ENCODE assay signal across 24 mouse cellular contexts in the genomic region with DNA sequence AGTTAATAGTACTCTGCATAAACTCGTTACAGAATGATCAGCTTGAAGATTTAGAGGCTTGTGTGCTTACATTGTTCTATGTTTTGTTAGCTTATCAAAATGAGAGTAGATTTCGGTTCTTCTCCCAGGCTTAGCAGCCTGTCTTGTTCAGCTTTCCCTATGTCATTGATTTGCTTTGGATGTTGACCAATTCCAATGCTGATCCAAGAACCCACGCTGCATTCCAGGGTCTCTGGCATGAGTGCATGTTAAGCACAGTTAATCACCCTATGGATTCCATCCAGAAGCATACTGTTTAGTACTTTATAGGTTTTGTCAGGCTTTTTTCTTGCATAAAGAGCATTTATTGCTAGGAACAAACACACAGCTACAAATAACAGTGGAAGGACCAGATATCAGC.
A peak's percentile ranks its signal among the peaks of the same experiment; 100 is the strongest.
DNase-seq lines count a peak whose midpoint lies in the region; ATAC-seq and TF ChIP-seq lines count a peak whose summit lies in the region.
"Had no signal": no experiment of that assay in that cellular context is flagged by ENCODE, and none has a peak within 500 bp of the region (broad histone marks: within the 10 kb centered on the region; RNA-seq: fewer than 3 reads in every experiment).

No protein-coding gene starts in this region.

- H3K9me3 ChIP-seq in forebrain, embryonic 13.5 days (replicated peaks): no peaks in the 10 kb centered on the region
- peaks cover 8% of the 10 kb centered on the region; the same call in 1 of the 2 replicates for H3K9me3 ChIP-seq in forebrain, embryonic 10.5 days
- H3K9me3 ChIP-seq in hindbrain, embryonic 16.5 days (ENCODE audit: control insufficient read depth, low read length): no peaks in the 10 kb centered on the region
- H3K9me3 ChIP-seq in hindbrain, embryonic 13.5 days: no peaks in the 10 kb centered on the region
- H3K9me3 ChIP-seq in midbrain, postnatal 0 days (ENCODE audit: low read length): no peaks in the 10 kb centered on the region
- no peaks in the 10 kb centered on the region for H3K9me3 ChIP-seq in midbrain, embryonic 11.5 days (ENCODE audit: control insufficient read depth, low read length)
- H3K9me3 ChIP-seq: embryonic facial prominence, embryonic 15.5 days; hindbrain, embryonic 12.5 days; intestine, embryonic 15.5 days had no signal

- TF ChIP-seq CTCF in midbrain, postnatal 0 days (IDR thresholded peaks at IDR 0.05): no peak

- H3K9ac ChIP-seq in forebrain, embryonic 13.5 days: no peak overlapping the region
- H3K9ac ChIP-seq in hindbrain, embryonic 16.5 days (ENCODE audit: low read depth, low read length): no peak overlapping the region
- H3K9ac ChIP-seq in hindbrain, embryonic 13.5 days: no peak overlapping the region
- no peak overlapping the region for H3K9ac ChIP-seq in midbrain, postnatal 0 days (replicated peaks; ENCODE audit: low read length, poor library complexity, severe bottlenecking)
- no peak overlapping the region for H3K9ac ChIP-seq in midbrain, embryonic 11.5 days (ENCODE audit: low read length)
- H3K9ac ChIP-seq: embryonic facial prominence, embryonic 15.5 days; forebrain, embryonic 12.5 days; hindbrain, embryonic 12.5 days; intestine, embryonic 15.5 days had no signal

- no peak for DNase-seq in forebrain, embryonic 10.5 days (ENCODE audit: extremely low spot score, low spot score)
- peak; percentile 46 for DNase-seq in midbrain, postnatal 0 days (ENCODE audit: low spot score)
- no peak for DNase-seq in midbrain, embryonic 11.5 days (ENCODE audit: low spot score, missing footprints)
- peak; percentile 1 for DNase-seq in telencephalon, adult 2 months (ENCODE audit: low read depth, low spot score)
- no peak for DNase-seq in kidney, postnatal 10 days
- DNase-seq: adrenal gland, adult 2 months; adrenal gland, postnatal 14 days; cerebellum, adult 18-20 months; cerebellum, adult 9-11 months; cerebellum, postnatal 36 days; embryo, embryonic 11 days; gastrocnemius, adult 2 months; gastrocnemius, postnatal 14 days; heart, adult 11 months; kidney, adult 11 months had no signal

- no peaks in the 10 kb centered on the region for H3K27me3 ChIP-seq in forebrain, embryonic 13.5 days
- H3K27me3 ChIP-seq in forebrain, embryonic 10.5 days (ENCODE audit: poor library complexity, severe bottlenecking): no peaks in the 10 kb centered on the region
- H3K27me3 ChIP-seq in hindbrain, embryonic 16.5 days (replicated peaks; ENCODE audit: control insufficient read depth, insufficient read depth, low read length): no peaks in the 10 kb centered on the region
- no peaks in the 10 kb centered on the region for H3K27me3 ChIP-seq in hindbrain, embryonic 13.5 days
- no peaks in the 10 kb centered on the region for H3K27me3 ChIP-seq in midbrain, postnatal 0 days (ENCODE audit: insufficient read depth, low read length)
- H3K27me3 ChIP-seq in midbrain, embryonic 11.5 days (ENCODE audit: control insufficient read depth, insufficient read depth, low read length): no peaks in the 10 kb centered on the region
- H3K27me3 ChIP-seq: embryonic facial prominence, embryonic 15.5 days; forebrain, embryonic 12.5 days; hindbrain, embryonic 12.5 days; intestine, embryonic 15.5 days had no signal

- H3K4me1 ChIP-seq in forebrain, embryonic 13.5 days: 0 out of 2 replicates have a peak, but pooled peaks cover 8% of the 10 kb centered on the region
- H3K4me1 ChIP-seq in forebrain, embryonic 10.5 days: no peaks in the 10 kb centered on the region
- H3K4me1 ChIP-seq in hindbrain, embryonic 16.5 days (ENCODE audit: control insufficient read depth, insufficient read depth, low read depth, low read length): no peaks in the 10 kb centered on the region
- no peaks in the 10 kb centered on the region for H3K4me1 ChIP-seq in hindbrain, embryonic 13.5 days (replicated peaks)
- no peaks in the 10 kb centered on the region for H3K4me1 ChIP-seq in midbrain, postnatal 0 days (ENCODE audit: insufficient read depth, low read length)
- H3K4me1 ChIP-seq in midbrain, embryonic 11.5 days (ENCODE audit: control insufficient read depth, insufficient read depth, low read length): no peaks in the 10 kb centered on the region
- H3K4me1 ChIP-seq: embryonic facial prominence, embryonic 15.5 days; forebrain, embryonic 12.5 days; hindbrain, embryonic 12.5 days; intestine, embryonic 15.5 days had no signal

- H3K4me3 ChIP-seq in forebrain, embryonic 13.5 days: no peak overlapping the region
- no peak overlapping the region for H3K4me3 ChIP-seq in forebrain, embryonic 10.5 days
- H3K4me3 ChIP-seq in hindbrain, embryonic 16.5 days (ENCODE audit: low read length): no peak overlapping the region
- H3K4me3 ChIP-seq in hindbrain, embryonic 13.5 days: no peak overlapping the region
- H3K4me3 ChIP-seq in midbrain, postnatal 0 days (ENCODE audit: low read depth, low read length): no peak overlapping the region
- H3K4me3 ChIP-seq in midbrain, embryonic 11.5 days (ENCODE audit: low read depth, low read length): no peak overlapping the region
- H3K4me3 ChIP-seq: embryonic facial prominence, embryonic 15.5 days; forebrain, embryonic 12.5 days; gastrocnemius, adult 2 months; hindbrain, embryonic 12.5 days; intestine, embryonic 15.5 days had no signal

- no peaks in the 10 kb centered on the region for H3K36me3 ChIP-seq in forebrain, embryonic 13.5 days (ENCODE audit: poor library complexity, severe bottlenecking)
- no peaks in the 10 kb centered on the region for H3K36me3 ChIP-seq in forebrain, embryonic 10.5 days (replicated peaks)
- H3K36me3 ChIP-seq in hindbrain, embryonic 16.5 days (ENCODE audit: control insufficient read depth, insufficient read depth, low read length): no peaks in the 10 kb centered on the region
- H3K36me3 ChIP-seq in hindbrain, embryonic 13.5 days: no peaks in the 10 kb centered on the region
- H3K36me3 ChIP-seq in midbrain, postnatal 0 days (ENCODE audit: insufficient read depth, low read length): no peaks in the 10 kb centered on the region
- H3K36me3 ChIP-seq in midbrain, embryonic 11.5 days (ENCODE audit: control insufficient read depth, insufficient read depth, low read length): no peaks in the 10 kb centered on the region
- H3K36me3 ChIP-seq: embryonic facial prominence, embryonic 15.5 days; forebrain, embryonic 12.5 days; hindbrain, embryonic 12.5 days; intestine, embryonic 15.5 days had no signal

- H3K4me2 ChIP-seq in forebrain, embryonic 13.5 days: no peak overlapping the region
- no peak overlapping the region for H3K4me2 ChIP-seq in hindbrain, embryonic 16.5 days (ENCODE audit: low read length)
- H3K4me2 ChIP-seq in hindbrain, embryonic 13.5 days: no peak overlapping the region
- H3K4me2 ChIP-seq in midbrain, postnatal 0 days (ENCODE audit: low read depth, low read length, poor library complexity, severe bottlenecking): no peak overlapping the region
- H3K4me2 ChIP-seq in midbrain, embryonic 11.5 days: no peak overlapping the region
- H3K4me2 ChIP-seq: embryonic facial prominence, embryonic 15.5 days; forebrain, embryonic 12.5 days; heart, embryonic 11.5 days; hindbrain, embryonic 12.5 days; intestine, embryonic 15.5 days had no signal

- ATAC-seq in forebrain, embryonic 13.5 days: peak; percentile 72
- 0 out of 2 replicates have a peak, but pooled peaks have one; percentile 52 for ATAC-seq in hindbrain, embryonic 16.5 days
- ATAC-seq in hindbrain, embryonic 13.5 days (ENCODE audit: low FRiP score): no peak
- ATAC-seq in midbrain, postnatal 0 days (ENCODE audit: low FRiP score): no peak
- no peak for ATAC-seq in midbrain, embryonic 11.5 days (ENCODE audit: low FRiP score)
- ATAC-seq: CD4-positive, CD25-positive, alpha-beta regulatory T cell, adult 4 months; intestine, embryonic 15.5 days had no signal

- H3K27ac ChIP-seq in forebrain, embryonic 13.5 days: no peak overlapping the region
- no peak overlapping the region for H3K27ac ChIP-seq in forebrain, embryonic 10.5 days
- no peak overlapping the region for H3K27ac ChIP-seq in hindbrain, embryonic 16.5 days (ENCODE audit: low read depth, low read length)
- H3K27ac ChIP-seq in hindbrain, embryonic 13.5 days: no peak overlapping the region
- no peak overlapping the region for H3K27ac ChIP-seq in midbrain, postnatal 0 days (ENCODE audit: low read depth, low read length)
- no peak overlapping the region for H3K27ac ChIP-seq in midbrain, embryonic 11.5 days (ENCODE audit: low read depth, low read length)
- H3K27ac ChIP-seq: embryonic facial prominence, embryonic 15.5 days; forebrain, embryonic 12.5 days; gastrocnemius, adult 2 months; hindbrain, embryonic 12.5 days; intestine, embryonic 15.5 days had no signal

- 44% methylated on average over 3 of the region's 3 CpGs for WGBS in forebrain, embryonic 13.5 days
- 79% methylated on average over 3 of the region's 3 CpGs for WGBS in forebrain, embryonic 10.5 days
- WGBS in hindbrain, embryonic 16.5 days: 62% methylated on average over 3 of the region's 3 CpGs
- 83% methylated on average over 3 of the region's 3 CpGs for WGBS in hindbrain, embryonic 13.5 days
- WGBS in midbrain, postnatal 0 days: 47% methylated on average over 3 of the region's 3 CpGs
- 71% methylated on average over 3 of the region's 3 CpGs for WGBS in midbrain, embryonic 11.5 days

Comparison
In these comparisons a context has a peak if more than half of its experiments do, and no peak if none do; other contexts are left out.
1. ATAC-seq: peak in forebrain, embryonic 13.5 days (single experiment) and hindbrain, embryonic 16.5 days (single experiment); none in hindbrain, embryonic 13.5 days (single experiment), midbrain, postnatal 0 days (single experiment) and midbrain, embryonic 11.5 days (single experiment).
2. DNase-seq: peak in midbrain, postnatal 0 days (single experiment) and telencephalon, adult 2 months (single experiment); none in forebrain, embryonic 10.5 days (single experiment), midbrain, embryonic 11.5 days (single experiment) and kidney, postnatal 10 days (single experiment).